Mouse (Mus musculus) C2C12 (cell line): Measurements from ENCODE around the gene Cd19.

Experiments
- CEBPB ChIP-seq: IDR thresholded peaks from one replicate; pipeline ENCODE4 v1.6.1; 2011; ENCODE audit warnings: low read depth, mild to moderate bottlenecking, control low read depth, moderate library complexity
- CTCF ChIP-seq: IDR thresholded peaks from one replicate; pipeline ENCODE4 v1.5.1; 2011; ENCODE audit not compliant: control insufficient read depth, insufficient read depth, insufficient read length
- FOSL1 ChIP-seq: IDR thresholded peaks from one replicate; pipeline ENCODE4 v1.8.0; 2011; ENCODE audit warnings: mild to moderate bottlenecking, low read length; ENCODE audit not compliant: poor library complexity, insufficient read depth, severe bottlenecking
- MAX ChIP-seq: IDR thresholded peaks from one replicate; pipeline ENCODE4 v1.6.1; 2011; ENCODE audit warnings: mild to moderate bottlenecking, control low read depth
- MYOD1 ChIP-seq: IDR thresholded peaks from one replicate; pipeline ENCODE4 v1.6.1; 2011; ENCODE audit warnings: low read depth; ENCODE audit not compliant: control insufficient read depth, insufficient read length
- MYOG ChIP-seq: IDR thresholded peaks from one replicate; pipeline ENCODE4 v1.6.1; 2011; ENCODE audit not compliant: control insufficient read depth, insufficient read length; ENCODE audit errors: extremely low read depth
- USF1 ChIP-seq: IDR thresholded peaks from one replicate; pipeline ENCODE4 v1.6.1; 2011; ENCODE audit warnings: low read depth, mild to moderate bottlenecking, control low read depth, moderate library complexity

- TF ChIP-seq CTCF (no peak), MYOD1 (no peak), MYOG (no peak), USF1 (no peak), CEBPB (no peak), MAX (no peak), FOSL1 (no peak)
Measured at GRCm38 (mm10) chr7:126367636-126368035, 47.1 kb downstream of the Cd19 start.
